Mouse (Mus musculus): ENCODE measurements at regions not wholly inside any gene's neighbourhood (a gene's known extent, or its start where the extent isn't known, plus 50 kb on each side); places are given as distances from the start of the nearest gene placed in this dataset.

DNA sequence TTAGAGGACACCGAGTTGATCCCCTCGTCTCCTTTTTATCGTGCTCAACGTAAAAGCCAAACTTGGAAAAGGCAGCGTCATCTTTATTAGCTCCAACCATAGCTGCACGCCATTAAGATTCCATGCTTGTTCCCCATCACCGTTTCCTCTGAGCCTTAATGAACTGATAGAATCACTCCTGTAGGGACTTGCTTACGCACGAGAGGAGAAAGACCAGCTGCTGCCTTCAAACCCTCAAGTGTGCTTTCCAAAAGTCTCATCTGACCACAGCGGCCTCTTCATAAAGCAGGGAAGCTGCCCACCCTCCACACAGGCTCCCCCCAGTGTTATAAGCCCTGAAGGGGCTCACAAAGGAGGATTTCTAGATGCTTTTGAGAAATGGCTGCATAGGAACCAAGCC, 123.3 kb upstream of the Plxnc1 start:
- H3K4me1 ChIP-seq (ENCODE audit: control insufficient read depth, insufficient read depth, insufficient read length, low read length) = no peaks in the 10 kb centered on the region
- no peak overlapping the region for H3K4me3 ChIP-seq (ENCODE audit: insufficient read depth, low read depth, low read length)
- no peak overlapping the region for H3K27ac ChIP-seq (replicated peaks; ENCODE audit: low read depth, low read length)

DNA sequence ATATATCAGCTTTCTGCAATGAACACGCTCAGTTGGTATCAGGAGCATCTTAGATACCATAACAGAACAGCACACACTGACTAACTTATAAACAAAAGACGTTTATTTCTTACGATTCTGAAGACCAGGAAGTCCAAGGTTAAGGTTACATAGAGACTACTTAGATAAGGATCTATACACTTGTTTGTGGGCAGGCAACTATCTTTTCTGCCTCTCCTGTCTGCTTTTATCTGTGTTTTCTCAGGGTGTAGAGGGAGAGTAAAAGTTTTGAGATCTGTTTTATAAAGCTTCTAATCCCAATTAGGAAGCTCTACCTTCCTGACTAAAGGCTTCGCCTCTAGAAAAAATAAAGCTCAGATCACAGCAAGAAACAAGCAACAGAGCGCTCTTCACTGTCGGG, 122.1 kb upstream of the Plxnc1 start:
- H3K4me1 ChIP-seq (ENCODE audit: control insufficient read depth, insufficient read depth, insufficient read length, low read length) = no peaks in the 10 kb centered on the region
- no peak overlapping the region for H3K4me3 ChIP-seq (ENCODE audit: insufficient read depth, low read depth, low read length)
- H3K27ac ChIP-seq (replicated peaks; ENCODE audit: low read depth, low read length) = no peak overlapping the region

DNA sequence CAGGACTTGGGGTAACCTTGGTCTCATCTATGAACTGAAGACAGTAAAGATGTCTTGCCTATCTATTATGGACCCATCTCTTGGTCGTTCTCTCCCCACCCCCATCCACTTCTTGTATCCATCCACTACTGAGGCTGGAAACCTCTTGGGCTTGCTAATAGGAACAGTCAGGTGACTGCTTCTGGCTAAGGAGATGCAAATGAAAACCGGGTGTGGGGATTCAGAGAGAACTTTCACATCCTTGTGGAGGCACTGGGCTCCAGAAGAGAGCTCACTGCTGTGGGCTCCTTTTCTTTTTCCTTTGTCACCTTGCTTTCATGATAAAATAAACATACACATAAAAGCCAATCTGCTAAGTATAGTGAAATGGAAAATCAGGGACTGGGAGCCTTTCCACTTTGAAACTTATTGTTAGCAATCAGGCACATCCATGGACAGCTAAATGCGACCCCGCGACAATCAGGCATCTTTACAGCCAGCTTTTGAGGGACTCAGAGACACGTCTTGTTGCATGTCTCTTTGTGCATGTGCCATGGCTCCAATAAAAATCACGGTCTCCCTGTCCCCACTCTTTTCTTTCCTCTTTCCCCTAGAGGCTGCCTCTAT, 115.0 kb upstream of the Plxnc1 start:
- no peak overlapping the region for H3K27ac ChIP-seq (replicated peaks; ENCODE audit: low read depth, low read length)
- H3K4me3 ChIP-seq (ENCODE audit: insufficient read depth, low read depth, low read length) = no peak overlapping the region
- H3K4me1 ChIP-seq (ENCODE audit: control insufficient read depth, insufficient read depth, insufficient read length, low read length) = no peaks in the 10 kb centered on the region

DNA sequence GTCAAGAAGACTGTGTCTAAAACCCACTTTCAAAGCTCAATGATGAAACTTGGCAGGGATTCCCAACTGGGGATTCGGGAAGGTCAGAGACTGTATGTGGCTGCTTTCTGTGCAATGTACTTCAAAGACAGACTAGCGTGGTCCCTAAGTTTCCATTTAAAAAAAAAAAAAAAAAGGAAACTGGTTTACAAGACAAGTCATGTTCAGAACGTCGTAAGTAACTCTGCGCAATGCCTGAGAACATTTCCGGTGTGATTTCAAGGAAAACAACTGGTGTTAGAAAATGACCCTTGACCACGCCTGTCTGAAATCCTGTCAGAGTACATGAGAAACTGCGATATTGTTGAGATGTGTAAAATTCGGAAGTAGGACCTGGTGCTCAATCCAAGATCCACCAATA, 114.4 kb upstream of the Plxnc1 start:
- no peaks in the 10 kb centered on the region for H3K4me1 ChIP-seq (ENCODE audit: control insufficient read depth, insufficient read depth, insufficient read length, low read length)
- no peak overlapping the region for H3K27ac ChIP-seq (replicated peaks; ENCODE audit: low read depth, low read length)
- no peak overlapping the region for H3K4me3 ChIP-seq (ENCODE audit: insufficient read depth, low read depth, low read length)

DNA sequence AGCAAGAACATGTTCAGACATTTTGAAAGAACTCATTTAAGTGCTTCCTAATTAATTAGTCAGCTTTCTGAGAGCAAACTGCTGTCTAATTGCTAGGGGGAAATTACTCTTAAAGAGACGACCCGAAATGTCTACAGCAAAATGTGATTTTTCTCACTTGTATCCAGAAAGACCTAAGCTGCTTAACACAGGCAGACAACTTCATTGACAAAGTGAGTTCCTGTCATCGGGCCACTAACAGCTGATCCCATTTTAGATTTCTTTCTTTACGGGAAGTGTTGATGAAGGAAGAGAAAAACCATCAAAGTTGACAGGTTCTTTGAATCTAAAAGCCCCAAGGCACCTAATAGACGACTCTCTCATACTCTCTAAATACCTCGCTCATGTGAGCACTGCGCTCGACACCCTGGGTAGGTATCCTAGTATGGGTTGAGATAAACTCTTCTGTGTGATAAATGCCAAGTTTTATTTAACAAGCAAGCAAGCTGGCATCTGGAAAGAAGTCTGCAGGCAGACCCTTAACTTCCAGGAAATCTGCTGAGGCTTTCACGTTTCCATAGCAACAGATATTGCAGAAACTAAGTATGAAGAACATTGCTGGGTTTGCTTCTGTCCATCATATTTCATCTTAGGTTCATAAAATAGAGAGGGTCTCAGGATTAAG, 112.5 kb upstream of the Plxnc1 start:
- Histone ChIP-seq H3K4me3 (ENCODE audit: insufficient read depth, low read depth, low read length) (no peak overlapping the region), H3K27ac (replicated peaks; ENCODE audit: low read depth, low read length) (no peak overlapping the region), H3K4me1 (ENCODE audit: control insufficient read depth, insufficient read depth, insufficient read length, low read length) (no peaks in the 10 kb centered on the region)

DNA sequence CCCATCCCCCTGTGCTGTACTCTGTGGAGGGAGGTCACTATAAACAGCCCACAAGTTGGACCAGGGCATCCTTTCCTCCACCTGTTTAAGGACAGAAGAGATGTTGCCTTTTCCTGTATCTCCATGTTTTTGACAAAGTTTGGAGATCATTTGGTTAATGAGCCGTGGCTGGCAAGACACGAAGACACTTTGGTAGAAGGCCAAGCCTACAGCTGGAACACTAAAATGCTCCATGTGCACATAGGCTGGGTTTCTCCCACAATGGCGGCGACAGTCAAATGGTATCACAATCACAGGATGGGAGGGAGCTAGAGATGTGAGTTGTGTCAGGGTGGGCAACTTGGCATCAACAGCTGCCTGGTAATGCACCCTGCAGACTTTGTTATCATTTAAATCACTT, 111.9 kb upstream of the Plxnc1 start:
- H3K27ac ChIP-seq (replicated peaks; ENCODE audit: low read depth, low read length) = no peak overlapping the region
- no peaks in the 10 kb centered on the region for H3K4me1 ChIP-seq (ENCODE audit: control insufficient read depth, insufficient read depth, insufficient read length, low read length)
- H3K4me3 ChIP-seq (ENCODE audit: insufficient read depth, low read depth, low read length) = no peak overlapping the region

DNA sequence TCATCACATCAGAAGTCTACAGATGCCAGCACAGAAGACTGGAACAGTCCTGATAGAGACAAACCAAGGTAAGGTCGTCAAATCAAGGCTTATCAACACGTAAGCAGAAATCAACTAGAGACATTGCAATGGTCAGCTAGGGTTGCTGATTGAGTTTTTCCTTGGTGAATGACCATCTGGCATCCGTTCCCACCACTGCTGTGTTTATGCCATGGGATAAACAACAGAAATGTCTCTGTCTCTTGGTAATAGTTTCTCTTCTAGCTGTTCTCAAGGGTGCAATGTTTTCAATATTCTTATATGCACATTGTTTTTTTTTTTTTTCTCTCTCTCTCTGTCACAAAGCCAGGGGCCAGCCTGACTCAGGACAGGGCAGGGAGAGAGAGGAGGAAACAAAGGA, 110.2 kb upstream of the Plxnc1 start:
- no peak overlapping the region for H3K27ac ChIP-seq (replicated peaks; ENCODE audit: low read depth, low read length)
- no peak overlapping the region for H3K4me3 ChIP-seq (ENCODE audit: insufficient read depth, low read depth, low read length)
- no peaks in the 10 kb centered on the region for H3K4me1 ChIP-seq (ENCODE audit: control insufficient read depth, insufficient read depth, insufficient read length, low read length)

DNA sequence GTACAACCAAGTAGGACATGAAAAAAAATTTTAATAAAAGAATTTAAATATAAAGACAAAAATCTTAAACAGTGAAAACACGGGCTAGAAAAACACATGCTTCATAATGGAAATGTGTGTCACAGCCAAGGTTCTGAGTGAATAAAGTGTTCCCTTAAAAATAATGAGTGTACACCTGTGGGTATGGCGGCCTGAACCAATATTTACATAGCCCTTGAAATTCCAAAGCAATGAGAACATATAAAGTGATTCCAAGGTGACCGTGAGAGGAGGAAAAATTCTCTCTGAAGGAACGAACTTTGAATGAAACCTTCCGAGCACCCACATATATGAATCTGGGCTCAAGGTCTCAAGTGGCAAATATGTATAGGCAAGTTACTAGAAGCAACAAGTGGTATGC, 104.2 kb upstream of the Plxnc1 start:
- no peak overlapping the region for H3K4me3 ChIP-seq (ENCODE audit: insufficient read depth, low read depth, low read length)
- H3K27ac ChIP-seq (replicated peaks; ENCODE audit: low read depth, low read length) = no peak overlapping the region
- no peaks in the 10 kb centered on the region for H3K4me1 ChIP-seq (ENCODE audit: control insufficient read depth, insufficient read depth, insufficient read length, low read length)

DNA sequence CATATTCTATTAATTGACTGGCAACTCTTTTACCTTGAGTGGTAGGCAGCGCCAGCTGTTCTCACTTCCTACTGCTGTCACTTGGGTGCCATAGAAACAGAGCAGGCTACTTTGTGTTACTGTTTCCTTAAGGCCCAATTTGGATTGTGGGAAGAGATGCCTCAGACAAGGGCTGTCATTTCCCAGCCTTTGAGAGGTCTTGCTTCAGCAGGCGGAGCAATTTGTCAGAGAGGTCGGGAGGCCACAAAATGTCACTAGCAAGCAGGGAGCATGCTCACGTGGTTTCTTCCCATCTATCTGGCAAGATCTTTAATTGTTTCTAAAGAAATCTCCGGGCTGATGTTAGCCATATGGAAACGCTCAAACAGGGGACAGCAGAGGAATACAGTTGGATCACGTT, 99.3 kb upstream of the Plxnc1 start:
- H3K4me3 ChIP-seq (ENCODE audit: insufficient read depth, low read depth, low read length) = no peak overlapping the region
- no peaks in the 10 kb centered on the region for H3K4me1 ChIP-seq (ENCODE audit: control insufficient read depth, insufficient read depth, insufficient read length, low read length)
- H3K27ac ChIP-seq (replicated peaks; ENCODE audit: low read depth, low read length) = no peak overlapping the region

DNA sequence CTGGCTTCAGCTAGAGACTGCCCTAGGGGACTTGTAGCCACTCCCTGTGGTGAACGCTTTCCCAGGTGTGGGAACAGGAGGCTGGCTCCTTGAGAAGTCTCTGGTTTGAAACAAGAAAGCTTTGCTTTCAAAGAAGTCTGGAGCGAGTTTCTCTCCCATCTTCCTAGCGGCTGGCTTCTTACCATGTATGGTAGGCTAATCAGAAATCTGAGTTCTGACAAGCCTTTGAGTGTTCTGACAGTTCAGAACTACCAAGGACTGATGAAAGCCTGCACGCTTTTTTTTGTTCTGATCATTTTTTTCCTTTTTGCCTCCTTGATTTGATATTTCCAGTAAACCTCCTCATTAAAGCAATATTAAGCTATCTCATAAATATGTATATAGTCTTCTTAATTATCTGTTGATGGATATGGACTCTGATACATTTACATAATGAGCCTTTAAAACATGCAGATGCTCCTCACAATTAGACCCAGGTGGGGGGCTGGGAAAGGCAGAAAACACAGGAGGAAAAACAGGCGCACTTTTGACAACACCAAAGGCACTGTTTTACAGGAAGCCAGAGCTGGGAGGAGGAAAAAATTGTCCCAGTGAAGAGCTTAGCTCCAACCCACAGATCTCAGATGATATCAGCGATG, 95.7 kb upstream of the Plxnc1 start:
- no peak overlapping the region for H3K27ac ChIP-seq (replicated peaks; ENCODE audit: low read depth, low read length)

DNA sequence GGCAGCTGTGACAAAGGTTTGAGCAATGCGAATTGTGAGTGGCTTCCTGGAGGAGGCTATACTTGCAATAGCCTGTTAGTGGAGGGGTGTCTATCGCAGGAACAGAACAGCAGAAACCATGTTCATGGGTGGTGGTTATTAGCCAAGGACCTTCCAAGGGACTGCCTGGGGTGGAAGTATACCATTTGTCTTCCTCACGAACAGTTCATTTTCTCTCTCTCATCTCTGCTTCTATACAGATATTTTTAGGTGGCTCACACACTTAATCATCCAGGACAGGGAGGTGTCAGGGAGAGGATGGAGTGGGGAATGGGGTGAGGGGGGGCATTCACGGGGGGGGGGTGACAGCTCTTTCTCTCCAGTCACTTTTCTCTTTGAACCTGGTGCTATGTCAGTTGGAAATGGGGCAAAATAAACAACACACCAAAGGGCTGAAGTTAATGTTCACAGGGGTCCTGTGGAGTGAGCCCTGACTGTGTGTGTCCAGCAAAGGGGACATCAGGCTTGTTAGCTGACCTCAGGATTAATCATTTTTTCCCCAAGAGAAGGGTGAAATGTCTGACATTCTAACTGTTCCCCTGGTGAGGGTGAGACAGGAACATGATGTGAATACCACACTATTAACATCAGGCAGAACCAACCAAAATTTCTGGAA, 91.5 kb upstream of the Plxnc1 start:
- H3K4me3 ChIP-seq (ENCODE audit: insufficient read depth, low read depth, low read length) = no peak overlapping the region
- H3K4me1 ChIP-seq (ENCODE audit: control insufficient read depth, insufficient read depth, insufficient read length, low read length) = no peaks in the 10 kb centered on the region
- no peak overlapping the region for H3K27ac ChIP-seq (replicated peaks; ENCODE audit: low read depth, low read length)

More for the DNA sequence above, 95.7 kb upstream of the Plxnc1 start:
- Histone ChIP-seq H3K4me3 (ENCODE audit: insufficient read depth, low read depth, low read length) (no peak overlapping the region), H3K4me1 (ENCODE audit: control insufficient read depth, insufficient read depth, insufficient read length, low read length) (no peaks in the 10 kb centered on the region)

DNA sequence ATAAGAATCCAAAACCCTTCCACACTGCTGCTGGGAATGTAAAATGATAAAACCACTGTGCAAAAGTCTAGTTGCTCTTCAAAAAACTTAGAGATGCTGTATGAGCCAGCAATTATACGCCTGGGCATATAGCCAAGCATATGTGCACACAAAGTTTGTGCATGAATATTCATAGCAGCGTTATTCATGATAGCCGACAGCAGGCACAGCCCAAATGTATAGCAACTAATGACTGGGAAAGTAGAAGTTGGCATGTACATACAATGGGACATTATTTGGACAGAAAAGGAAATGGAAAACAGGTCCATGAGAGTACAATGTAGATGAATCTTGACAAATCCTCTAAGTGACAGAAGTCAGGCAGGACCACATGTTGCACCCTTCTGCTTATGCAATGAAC, 90.7 kb upstream of the Plxnc1 start:
- Histone ChIP-seq H3K4me3 (ENCODE audit: insufficient read depth, low read depth, low read length) (no peak overlapping the region), H3K27ac (replicated peaks; ENCODE audit: low read depth, low read length) (no peak overlapping the region), H3K4me1 (ENCODE audit: control insufficient read depth, insufficient read depth, insufficient read length, low read length) (no peaks in the 10 kb centered on the region)

DNA sequence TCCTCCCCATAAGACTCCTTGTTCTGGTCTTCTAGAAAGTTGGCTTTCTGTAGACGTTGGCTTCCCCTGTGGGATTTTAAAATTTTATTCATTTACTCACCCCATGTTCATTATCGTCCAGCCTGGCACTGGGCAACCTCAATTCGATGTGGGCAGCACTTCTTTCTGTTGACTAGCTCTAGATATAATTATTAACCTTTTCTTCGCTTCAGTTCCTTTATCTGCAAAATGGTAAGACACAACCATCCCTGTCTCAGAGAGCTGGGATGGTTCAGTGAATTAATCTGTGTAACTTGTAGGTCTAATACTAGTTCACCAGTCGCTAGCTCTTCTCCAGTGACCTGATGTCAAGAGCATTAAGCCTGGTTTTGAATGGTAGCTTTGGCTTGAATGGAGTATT, 89.9 kb upstream of the Plxnc1 start:
- H3K27ac ChIP-seq (replicated peaks; ENCODE audit: low read depth, low read length) = no peak overlapping the region
- no peaks in the 10 kb centered on the region for H3K4me1 ChIP-seq (ENCODE audit: control insufficient read depth, insufficient read depth, insufficient read length, low read length)
- no peak overlapping the region for H3K4me3 ChIP-seq (ENCODE audit: insufficient read depth, low read depth, low read length)

DNA sequence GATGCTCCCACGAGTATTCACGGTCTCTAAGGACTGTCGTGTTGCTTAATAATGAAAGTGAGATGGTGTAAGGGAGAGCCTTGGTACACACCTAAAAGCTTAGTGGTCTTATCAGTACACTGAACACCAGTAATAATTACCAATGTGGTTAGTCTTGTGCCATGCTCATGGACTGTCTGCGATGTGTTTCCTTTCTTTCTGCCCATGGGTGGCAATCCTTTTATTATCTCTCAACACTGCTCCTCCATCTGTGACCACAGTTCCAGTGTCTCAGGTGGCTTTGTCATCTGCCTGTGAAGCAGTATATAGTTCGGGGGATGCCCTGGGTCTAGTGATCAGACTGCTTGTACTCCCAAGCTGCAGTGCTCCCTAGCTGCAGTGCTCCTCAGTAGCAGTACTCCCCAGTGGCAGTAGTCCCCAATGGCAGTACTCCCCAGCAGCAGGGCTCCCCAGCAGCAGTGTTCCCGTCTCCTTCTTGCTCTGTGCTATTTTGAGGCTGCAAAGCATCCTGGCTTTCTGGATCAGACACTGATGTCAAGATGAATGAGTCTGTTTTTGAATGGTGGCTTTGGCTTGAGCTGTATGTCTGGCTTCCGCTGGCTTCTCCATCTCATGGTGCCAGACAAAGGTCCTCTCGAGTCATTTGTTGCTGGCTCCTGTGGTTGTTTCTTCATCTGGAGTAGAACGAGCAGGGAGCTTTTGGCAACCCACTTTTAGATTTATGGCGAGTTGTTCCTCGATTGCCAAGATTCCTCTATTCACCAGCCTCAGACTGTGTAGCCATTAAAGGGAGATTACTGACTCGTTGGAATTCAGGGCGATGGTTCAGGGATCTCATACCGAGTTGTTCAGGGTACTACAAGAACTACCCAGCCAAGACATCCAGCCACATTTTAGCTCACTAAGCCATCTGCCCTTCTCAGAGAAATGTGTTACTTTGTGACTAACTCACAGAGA, 88.4 kb upstream of the Plxnc1 start:
- no peak overlapping the region for H3K27ac ChIP-seq (replicated peaks; ENCODE audit: low read depth, low read length)
- H3K4me3 ChIP-seq (ENCODE audit: insufficient read depth, low read depth, low read length) = no peak overlapping the region
- H3K4me1 ChIP-seq (ENCODE audit: control insufficient read depth, insufficient read depth, insufficient read length, low read length) = no peaks in the 10 kb centered on the region

DNA sequence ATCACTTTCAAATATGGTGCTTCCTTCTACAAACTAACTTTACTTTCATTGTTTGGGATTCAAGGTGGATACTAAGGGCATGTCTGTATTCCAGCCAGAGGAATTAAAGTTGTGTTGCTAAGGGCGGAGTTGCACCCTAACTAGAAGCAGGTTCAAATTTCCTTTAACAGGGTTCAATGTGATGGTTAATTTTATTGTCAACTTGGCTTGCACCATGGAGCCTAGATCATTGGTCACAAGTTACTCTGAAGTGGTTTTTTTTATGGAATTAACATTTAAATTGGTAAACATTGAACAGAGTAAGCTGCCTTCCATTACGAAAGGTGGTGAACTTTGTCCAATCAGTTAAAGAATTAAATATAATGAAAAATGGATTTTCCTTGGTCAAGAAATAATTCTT, 86.7 kb upstream of the Plxnc1 start:
- Histone ChIP-seq H3K4me3 (ENCODE audit: insufficient read depth, low read depth, low read length) (no peak overlapping the region), H3K4me1 (ENCODE audit: control insufficient read depth, insufficient read depth, insufficient read length, low read length) (no peaks in the 10 kb centered on the region), H3K27ac (replicated peaks; ENCODE audit: low read depth, low read length) (no peak overlapping the region)

Measured in brown adipose tissue, adult 24 weeks (tissue).